Mouse (Mus musculus): ENCODE measurements around the gene Emx2. TPM values are rescaled to one million over a fixed set of nuclear protein-coding genes. Genes with fewer than 3 reads are reported as not detected.

The Emx2 gene
- polyA plus RNA-seq, 1 experiment = not detected

DNA sequence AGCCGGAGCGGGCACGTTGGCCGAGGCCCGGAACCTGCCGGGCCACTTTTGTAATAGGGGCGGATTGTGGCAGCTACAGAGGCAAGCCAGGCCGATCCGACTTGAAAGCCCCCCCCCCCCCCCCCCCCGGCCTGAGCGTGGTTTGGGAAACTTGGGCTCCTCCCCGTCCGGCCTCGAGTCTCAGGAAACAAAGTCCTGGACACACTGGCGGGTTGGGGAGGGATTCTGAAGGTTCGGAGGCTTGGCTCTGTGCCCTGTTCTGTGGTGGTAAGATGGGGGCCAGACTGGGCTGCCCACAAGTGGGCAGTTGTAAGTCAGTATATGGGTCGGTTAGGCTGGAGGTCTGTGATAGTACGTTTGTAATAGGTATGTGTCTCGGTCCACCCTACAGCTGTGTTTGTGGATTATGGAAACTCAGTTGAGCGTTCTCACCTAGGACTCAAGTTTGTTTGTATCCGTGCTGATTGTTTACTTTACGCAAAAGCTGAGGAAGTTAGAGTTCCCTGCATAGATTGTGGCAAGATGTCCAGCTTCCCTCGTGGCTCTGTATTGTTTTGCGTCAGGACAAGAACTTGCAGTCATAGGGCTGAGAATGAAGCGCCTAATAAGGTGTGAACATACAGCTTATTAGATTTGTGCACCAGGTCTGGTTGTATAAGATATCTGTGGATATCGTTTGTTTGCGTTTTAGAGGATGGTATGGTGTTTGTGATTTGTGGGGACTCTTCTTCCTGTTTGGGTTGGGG, 10.1 kb downstream of the Emx2 start:
- no peaks in the 10 kb centered on the region for H3K9me3 ChIP-seq

GRCm38 (mm10) chr19:59469035-59469949, 11.1 kb downstream of the Emx2 start:
- TF ChIP-seq FLI1 (IDR thresholded peaks at IDR 0.05; ENCODE audit: low read length) (no peak), GATA1 (IDR thresholded peaks at IDR 0.05; ENCODE audit: borderline replicate concordance, low read length) (no peak)
- Histone ChIP-seq H3K4me3 (replicated peaks) (no peak overlapping the region), H3K27me3 (replicated peaks) (peaks cover 91% of the 10 kb centered on the region), H3K9me3 (no peaks in the 10 kb centered on the region), H3K4me1 (peaks cover 13% of the 10 kb centered on the region), H3K36me3 (replicated peaks; ENCODE audit: low read length) (no peaks in the 10 kb centered on the region)

More for the DNA sequence above, 10.1 kb downstream of the Emx2 start:
- peaks cover 13% of the 10 kb centered on the region for H3K4me1 ChIP-seq
- H3K27me3 ChIP-seq (replicated peaks) = peaks cover 96% of the 10 kb centered on the region
- TF ChIP-seq FLI1 (IDR thresholded peaks at IDR 0.05; ENCODE audit: low read length) (no peak), GATA1 (IDR thresholded peaks at IDR 0.05; ENCODE audit: borderline replicate concordance, low read length) (no peak)
- no peaks in the 10 kb centered on the region for H3K36me3 ChIP-seq (replicated peaks; ENCODE audit: low read length)
- no peak overlapping the region for H3K4me3 ChIP-seq (replicated peaks)

GRCm38 (mm10) chr19:59470074-59470630, 12.0 kb downstream of the Emx2 start:
- H3K36me3 ChIP-seq (replicated peaks; ENCODE audit: low read length) = no peaks in the 10 kb centered on the region
- peaks cover 13% of the 10 kb centered on the region for H3K4me1 ChIP-seq
- TF ChIP-seq FLI1 (IDR thresholded peaks at IDR 0.05; ENCODE audit: low read length) (no peak), GATA1 (IDR thresholded peaks at IDR 0.05; ENCODE audit: borderline replicate concordance, low read length) (no peak)
- peaks cover 84% of the 10 kb centered on the region for H3K27me3 ChIP-seq (replicated peaks)
- no peaks in the 10 kb centered on the region for H3K9me3 ChIP-seq
- H3K4me3 ChIP-seq (replicated peaks) = no peak overlapping the region

DNA sequence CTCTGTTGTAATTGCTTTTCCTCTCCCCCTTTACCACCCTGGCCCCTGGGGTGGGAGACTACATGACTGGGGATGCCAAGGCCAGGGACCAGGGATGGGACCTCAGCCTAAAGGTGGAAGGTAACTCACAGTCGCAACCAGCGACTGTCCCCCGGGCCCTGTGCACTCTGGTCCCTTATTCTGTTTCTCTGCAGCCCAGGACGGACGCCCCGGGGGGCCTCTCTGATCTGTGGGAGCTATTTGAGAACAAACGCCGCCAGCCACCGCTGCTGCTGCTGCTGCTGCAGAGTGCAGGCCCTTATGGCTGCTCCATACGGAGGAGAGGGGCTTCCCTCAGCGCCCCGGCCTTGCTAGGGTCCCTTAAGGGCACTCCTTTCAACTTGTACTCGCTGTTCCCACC, 12.7 kb downstream of the Emx2 start:
- no peak overlapping the region for H3K4me3 ChIP-seq (replicated peaks)
- H3K27me3 ChIP-seq (replicated peaks) = peaks cover 78% of the 10 kb centered on the region
- H3K4me1 ChIP-seq = peaks cover 13% of the 10 kb centered on the region
- no peaks in the 10 kb centered on the region for H3K36me3 ChIP-seq (replicated peaks; ENCODE audit: low read length)
- TF ChIP-seq GATA1 (IDR thresholded peaks at IDR 0.05; ENCODE audit: borderline replicate concordance, low read length) (no peak), FLI1 (IDR thresholded peaks at IDR 0.05; ENCODE audit: low read length) (no peak)
- no peaks in the 10 kb centered on the region for H3K9me3 ChIP-seq

DNA sequence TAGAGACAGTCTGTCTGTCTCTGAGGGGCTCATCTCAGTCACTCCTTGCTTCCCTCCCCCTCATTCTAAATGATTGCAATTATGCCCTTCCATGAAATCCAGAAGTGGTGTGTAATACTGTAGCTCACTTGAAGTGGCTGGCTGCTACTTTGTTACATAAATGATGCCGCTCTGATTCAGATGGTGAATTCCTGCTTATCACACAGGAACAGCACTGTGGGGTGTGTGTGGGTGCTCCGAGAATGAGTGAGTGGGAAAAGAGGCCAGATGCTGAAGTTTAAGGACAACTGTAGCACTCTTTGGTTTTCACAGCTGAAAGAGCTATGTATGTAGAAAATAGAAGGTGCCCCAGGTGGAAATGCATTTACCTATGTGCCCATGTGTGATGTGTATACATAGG, 14.7 kb downstream of the Emx2 start:
- Histone ChIP-seq H3K27me3 (replicated peaks) (peaks cover 60% of the 10 kb centered on the region), H3K36me3 (replicated peaks; ENCODE audit: low read length) (no peaks in the 10 kb centered on the region), H3K4me1 (peaks cover 5% of the 10 kb centered on the region), H3K4me3 (replicated peaks) (no peak overlapping the region), H3K9me3 (no peaks in the 10 kb centered on the region)
- no peak for TF ChIP-seq FLI1 (IDR thresholded peaks at IDR 0.05; ENCODE audit: low read length)
- TF ChIP-seq GATA1 (IDR thresholded peaks at IDR 0.05; ENCODE audit: borderline replicate concordance, low read length) = no peak

GRCm38 (mm10) chr19:59479912-59480311, 21.7 kb downstream of the Emx2 start:
- H3K36me3 ChIP-seq (replicated peaks; ENCODE audit: low read length) = no peaks in the 10 kb centered on the region
- no peaks in the 10 kb centered on the region for H3K4me1 ChIP-seq
- peaks cover 8% of the 10 kb centered on the region for H3K27me3 ChIP-seq (replicated peaks)
- TF ChIP-seq FLI1 (IDR thresholded peaks at IDR 0.05; ENCODE audit: low read length) (no peak), GATA1 (IDR thresholded peaks at IDR 0.05; ENCODE audit: borderline replicate concordance, low read length) (no peak)
- H3K9me3 ChIP-seq = no peaks in the 10 kb centered on the region
- H3K4me3 ChIP-seq (replicated peaks) = no peak overlapping the region

DNA sequence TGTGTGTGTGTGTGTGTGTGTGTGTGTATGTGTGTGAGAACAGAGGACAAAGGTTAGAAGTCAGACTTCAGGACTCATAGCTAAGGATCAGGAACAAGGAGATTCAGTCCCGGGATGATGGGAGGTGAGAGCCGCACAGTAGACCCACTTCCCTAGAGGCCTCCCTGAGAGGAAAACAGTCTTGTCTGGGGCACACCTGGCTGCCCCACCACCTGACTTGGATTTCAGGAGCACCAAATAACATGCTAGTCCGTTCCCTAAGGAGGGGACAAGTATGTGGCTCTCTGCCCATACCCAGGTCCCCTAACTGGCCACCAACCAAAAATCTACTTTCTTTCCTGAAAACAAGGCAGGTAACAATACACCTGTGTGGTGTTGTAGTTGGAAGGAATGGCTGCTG, 22.4 kb downstream of the Emx2 start:
- Histone ChIP-seq H3K9me3 (no peaks in the 10 kb centered on the region), H3K27me3 (replicated peaks) (peaks cover 8% of the 10 kb centered on the region), H3K36me3 (replicated peaks; ENCODE audit: low read length) (no peaks in the 10 kb centered on the region), H3K4me3 (replicated peaks) (no peak overlapping the region), H3K4me1 (no peaks in the 10 kb centered on the region)
- TF ChIP-seq GATA1 (IDR thresholded peaks at IDR 0.05; ENCODE audit: borderline replicate concordance, low read length) (no peak), FLI1 (IDR thresholded peaks at IDR 0.05; ENCODE audit: low read length) (no peak)

DNA sequence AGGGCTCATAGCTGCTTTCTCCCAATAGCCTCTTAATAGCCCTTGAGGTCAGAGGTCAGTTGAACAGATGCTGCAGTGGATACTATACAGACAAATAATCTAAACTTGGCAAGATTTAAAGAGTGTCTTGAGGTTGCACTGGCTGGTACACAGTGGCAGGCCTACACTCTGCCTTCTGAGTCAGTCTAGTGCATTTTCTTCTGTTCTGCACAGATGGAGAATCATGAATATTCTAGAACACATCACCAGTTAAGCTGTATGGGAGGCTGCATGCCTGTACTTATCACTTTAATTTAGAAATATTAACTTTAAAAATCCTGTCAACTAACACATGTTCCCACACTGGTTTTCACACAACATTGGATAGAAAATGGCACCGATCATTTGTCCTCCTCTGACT, 34.1 kb downstream of the Emx2 start:
- H3K27me3 ChIP-seq (replicated peaks) = no peaks in the 10 kb centered on the region
- H3K9me3 ChIP-seq = no peaks in the 10 kb centered on the region
- TF ChIP-seq GATA1 (IDR thresholded peaks at IDR 0.05; ENCODE audit: borderline replicate concordance, low read length) = no peak
- no peak for TF ChIP-seq FLI1 (IDR thresholded peaks at IDR 0.05; ENCODE audit: low read length)
- H3K36me3 ChIP-seq (replicated peaks; ENCODE audit: low read length) = no peaks in the 10 kb centered on the region
- no peak overlapping the region for H3K4me3 ChIP-seq (replicated peaks)
- H3K4me1 ChIP-seq = no peaks in the 10 kb centered on the region

DNA sequence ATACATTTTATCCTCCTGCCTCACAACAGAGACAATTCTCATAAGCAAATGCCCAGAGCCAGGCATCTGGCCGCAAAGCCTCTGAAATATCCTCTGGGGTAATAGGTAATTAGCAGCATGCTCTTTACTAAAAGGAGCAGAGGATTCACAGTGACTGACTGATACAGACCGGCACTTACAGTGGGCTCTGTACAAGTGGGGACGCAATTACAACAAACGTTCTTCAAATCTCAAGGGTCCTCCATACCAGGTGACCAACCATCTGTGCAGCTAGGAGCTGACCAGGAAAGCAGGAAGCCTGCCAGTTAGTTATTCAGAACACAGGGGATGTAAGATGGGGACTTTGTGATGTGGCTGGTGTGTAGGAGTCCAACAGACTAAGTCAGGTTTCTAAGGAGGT, 38.7 kb downstream of the Emx2 start:
- no peak for TF ChIP-seq GATA1 (IDR thresholded peaks at IDR 0.05; ENCODE audit: borderline replicate concordance, low read length)
- no peak for TF ChIP-seq FLI1 (IDR thresholded peaks at IDR 0.05; ENCODE audit: low read length)
- H3K27me3 ChIP-seq (replicated peaks) = no peaks in the 10 kb centered on the region
- no peaks in the 10 kb centered on the region for H3K36me3 ChIP-seq (replicated peaks; ENCODE audit: low read length)
- no peaks in the 10 kb centered on the region for H3K4me1 ChIP-seq
- H3K4me3 ChIP-seq (replicated peaks) = no peak overlapping the region
- no peaks in the 10 kb centered on the region for H3K9me3 ChIP-seq

Data from megakaryocyte, embryonic 14.5 days (primary cell).